Mouse (Mus musculus) CD8-positive naive resting alpha-beta T cell, adult 2 months (primary cell): ENCODE measurements at regions not wholly inside any gene's neighbourhood (a gene's known extent, or its start where the extent isn't known, plus 50 kb on each side); places are given as distances from the start of the nearest gene placed in this dataset.

Experiments
- DNase-seq, 2 experiments: peaks; one replicate each; pipeline ENCODE4 v3.0.0; 2022; ENCODE audit warnings: low read depth in 2 of 2, low spot score in 2 of 2

DNA sequence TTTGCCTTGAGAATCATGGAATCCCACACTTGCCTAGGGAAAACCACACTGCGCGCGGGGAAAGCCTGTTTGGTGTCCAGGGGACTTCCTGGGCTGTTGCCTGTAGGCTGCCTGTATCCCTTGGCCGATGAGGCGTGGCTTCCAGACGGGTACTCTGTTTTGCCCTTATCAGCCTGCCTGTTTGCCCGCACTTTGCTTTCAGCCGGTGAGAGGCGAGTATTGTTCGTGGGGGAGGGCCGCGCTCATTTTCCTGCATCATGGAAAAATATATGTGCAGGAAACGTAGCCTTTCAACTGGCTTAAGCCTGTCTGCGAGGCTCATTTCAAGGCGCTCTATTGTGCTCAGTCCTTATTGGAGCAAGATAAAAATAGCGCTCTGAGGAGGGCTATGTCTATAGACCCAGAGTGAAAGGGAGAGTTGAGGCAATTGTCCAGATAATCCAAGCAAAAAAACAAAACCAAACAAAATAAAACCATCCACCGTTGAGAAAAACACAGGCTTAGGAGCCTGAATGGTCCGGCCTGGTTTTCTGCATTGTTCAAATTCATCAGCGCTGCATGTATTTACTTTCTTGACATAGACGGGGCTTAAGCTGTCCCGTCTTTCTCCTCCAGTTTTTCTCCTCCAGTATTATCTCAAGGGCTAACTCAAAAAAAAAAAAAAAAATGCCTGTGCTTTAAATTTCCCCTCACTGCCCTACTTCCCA, 67.9 kb downstream of the Klf5 start:
- no peak for DNase-seq

DNA sequence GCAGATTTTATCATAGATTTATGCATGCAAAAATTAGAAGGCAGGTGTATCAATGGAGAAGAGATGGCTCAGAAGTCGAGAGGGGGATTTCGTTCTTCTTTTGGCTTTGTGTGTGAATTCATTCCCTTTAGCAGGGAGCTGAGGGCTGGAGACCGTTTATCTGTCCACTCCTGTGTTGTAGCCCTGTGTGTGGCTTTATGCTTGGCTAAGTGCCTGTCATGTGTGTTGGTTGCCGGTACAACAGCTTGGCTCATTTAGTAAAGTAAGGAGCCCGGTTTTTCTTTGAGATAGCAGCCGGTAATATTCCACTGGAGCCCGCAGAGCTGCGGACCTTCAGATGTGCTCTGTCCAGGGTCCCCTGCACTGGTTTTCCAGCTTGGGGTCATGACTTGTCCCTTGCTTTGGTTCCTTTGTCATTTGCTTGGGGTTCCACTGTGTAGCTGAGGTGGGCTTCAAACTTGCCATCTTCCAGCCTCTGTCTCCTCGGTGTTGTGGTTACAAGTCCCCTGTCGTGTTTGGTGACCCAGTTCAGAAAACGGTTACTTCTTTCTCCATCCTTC, 68.6 kb downstream of the Klf5 start:
- no peak for DNase-seq

- no peak for DNase-seq
Observed at GRCm38 (mm10) chr14:99369366-99369765, 70.9 kb downstream of the Klf5 start.

- DNase-seq = no peak
Observed at GRCm38 (mm10) chr14:99373682-99374081, 75.2 kb downstream of the Klf5 start.

GRCm38 (mm10) chr14:99375040-99375610, 76.6 kb downstream of the Klf5 start:
- DNase-seq = no peak

- DNase-seq = no peak
Observed at GRCm38 (mm10) chr14:99376652-99377502, 78.4 kb downstream of the Klf5 start.

- no peak for DNase-seq
Observed at GRCm38 (mm10) chr14:99381262-99382017, 82.9 kb downstream of the Klf5 start.

DNA sequence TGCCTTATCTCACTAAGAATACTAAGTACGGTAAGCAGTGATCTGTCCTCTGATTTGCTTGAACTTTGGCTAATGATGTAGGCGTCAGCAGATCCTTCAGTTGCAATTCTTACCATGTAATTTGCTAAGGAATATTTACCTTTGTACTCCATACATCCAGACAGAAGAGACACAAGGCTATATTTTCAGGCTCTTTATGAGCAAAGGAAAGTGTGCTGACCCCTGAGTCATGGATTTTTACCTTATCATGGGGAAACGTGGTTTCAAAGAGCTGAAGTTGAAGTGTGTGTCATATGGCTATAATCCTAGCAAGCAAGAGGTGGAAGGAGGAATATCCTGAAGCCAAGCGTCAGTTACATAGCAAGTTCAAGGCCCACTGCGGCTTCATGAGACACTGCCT, 83.6 kb downstream of the Klf5 start:
- DNase-seq = no peak

DNA sequence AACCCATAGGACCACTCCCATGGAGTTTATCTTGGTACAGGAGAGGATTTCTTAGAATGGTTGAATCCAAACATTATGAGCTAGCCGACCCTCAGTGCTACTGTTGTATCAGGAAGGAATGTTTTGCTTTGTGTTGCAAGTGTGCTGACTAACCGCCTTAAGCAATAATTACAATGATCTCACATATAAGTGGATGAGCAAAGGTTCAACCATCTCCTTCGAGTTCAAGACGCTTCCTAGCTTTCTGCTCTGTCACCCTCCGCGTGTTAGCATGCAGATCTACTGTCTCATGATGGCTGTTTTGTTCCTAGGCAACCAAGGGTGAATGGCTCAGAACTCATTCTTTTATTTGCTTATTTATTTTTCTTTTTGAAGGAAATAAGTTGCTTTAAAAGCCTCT, 84.7 kb downstream of the Klf5 start:
- no peak for DNase-seq

GRCm38 (mm10) chr14:99387581-99387980, 89.1 kb downstream of the Klf5 start:
- no peak for DNase-seq

DNA sequence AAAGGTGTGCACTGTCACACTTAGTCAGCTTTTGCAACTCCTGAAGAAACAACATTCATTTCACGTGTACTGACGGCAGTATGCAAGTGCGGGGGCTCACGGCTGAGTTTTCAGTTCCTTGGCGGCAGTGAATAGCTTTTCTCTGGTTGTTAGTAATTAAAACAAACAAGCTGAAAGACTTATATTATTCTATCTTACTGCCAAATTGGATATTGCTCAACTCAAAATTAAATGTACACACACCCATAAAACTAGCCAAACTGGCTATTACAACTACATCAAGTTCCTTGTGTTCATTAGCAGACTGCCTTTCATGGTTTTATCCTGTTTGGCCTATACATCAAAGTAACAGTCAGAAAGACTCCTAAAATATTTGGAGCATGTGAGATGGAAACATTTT, 90.8 kb downstream of the Klf5 start:
- DNase-seq = no peak

GRCm38 (mm10) chr14:99391700-99392099, 93.2 kb downstream of the Klf5 start:
- no peak for DNase-seq

- no peak for DNase-seq
Observed at GRCm38 (mm10) chr14:99392813-99393212, 94.3 kb downstream of the Klf5 start.

DNA sequence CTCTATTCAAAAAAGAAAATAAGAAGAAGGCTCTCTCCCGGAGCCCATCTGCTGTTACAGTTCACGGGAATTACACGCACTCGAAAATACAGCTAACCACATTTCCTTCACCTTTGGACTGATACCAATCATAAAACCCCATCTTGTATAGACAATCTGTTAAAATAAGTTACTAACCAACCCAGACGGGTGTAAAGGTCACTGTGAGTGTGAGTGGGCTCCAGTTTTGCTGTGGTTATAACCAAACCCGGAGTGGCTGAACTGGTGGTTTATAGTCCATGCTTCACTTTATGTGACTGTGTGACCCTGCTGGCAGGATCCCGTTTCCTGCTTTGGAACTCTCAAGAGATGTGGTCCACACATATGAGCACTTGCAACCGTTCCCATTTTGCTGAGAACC, 95.1 kb downstream of the Klf5 start:
- DNase-seq = no peak

GRCm38 (mm10) chr14:99403155-99403726, 104.8 kb downstream of the Klf5 start:
- no peak for DNase-seq

DNA sequence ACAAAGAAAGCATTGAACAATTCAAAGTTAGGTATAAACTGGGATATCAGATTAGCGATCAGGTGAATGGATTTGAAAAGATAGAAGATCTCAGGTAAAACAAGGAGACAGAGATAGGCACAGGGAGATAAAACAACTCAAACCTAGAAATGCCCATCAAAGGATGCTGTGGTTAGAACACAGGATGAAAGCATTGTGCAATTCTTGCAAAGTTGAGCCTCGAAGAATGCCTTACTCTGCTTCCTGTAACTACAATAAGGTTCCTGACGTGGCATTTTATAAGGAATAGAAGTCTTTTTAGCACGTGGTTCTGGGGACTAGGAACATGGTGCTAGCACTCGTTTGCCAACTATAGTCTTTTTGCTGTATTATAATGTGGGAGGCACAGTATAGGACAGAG, 106.7 kb downstream of the Klf5 start:
- no peak for DNase-seq

DNA sequence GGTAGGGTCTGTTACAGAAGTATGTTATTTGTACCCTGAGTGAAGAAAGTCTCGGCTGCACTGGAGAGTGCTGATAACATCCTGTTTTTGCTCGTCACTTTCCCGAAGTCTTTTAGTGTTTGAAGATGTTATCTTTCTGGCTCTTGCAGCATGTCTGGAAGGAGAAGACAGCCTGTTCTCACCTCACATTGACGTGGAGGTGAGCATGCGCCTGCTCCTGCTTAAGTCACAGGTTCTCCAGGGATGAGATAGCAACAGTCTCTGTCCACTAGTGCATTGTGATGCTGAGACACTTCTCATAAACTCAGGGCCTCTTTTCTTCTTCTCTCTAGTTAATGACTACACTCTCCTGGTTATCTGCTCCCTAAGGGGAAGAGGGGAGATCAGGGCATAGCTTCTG, 113.3 kb downstream of the Klf5 start:
- no peak for DNase-seq

GRCm38 (mm10) chr14:99416169-99416568, 117.7 kb downstream of the Klf5 start:
- no peak for DNase-seq

DNA sequence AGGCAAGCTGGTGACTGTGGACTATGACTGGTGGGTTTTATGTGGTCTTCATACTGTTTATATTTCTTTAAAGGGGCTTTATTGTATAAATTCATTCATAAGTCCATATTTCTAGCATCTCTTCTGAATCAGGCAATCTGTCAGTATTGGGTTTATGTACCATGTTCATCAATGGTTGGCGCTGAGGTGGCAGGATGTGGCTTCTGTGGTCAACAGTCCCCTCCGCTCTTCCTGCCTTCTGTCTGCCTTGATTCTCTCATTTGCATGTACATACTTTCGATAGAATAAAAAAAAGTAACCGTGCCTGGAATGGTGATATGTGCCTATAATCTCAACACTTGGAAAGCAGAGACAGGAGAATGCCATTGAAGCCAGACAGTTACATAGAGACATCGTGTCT, 120.5 kb downstream of the Klf5 start:
- DNase-seq = peak; percentile 26 to 55

DNA sequence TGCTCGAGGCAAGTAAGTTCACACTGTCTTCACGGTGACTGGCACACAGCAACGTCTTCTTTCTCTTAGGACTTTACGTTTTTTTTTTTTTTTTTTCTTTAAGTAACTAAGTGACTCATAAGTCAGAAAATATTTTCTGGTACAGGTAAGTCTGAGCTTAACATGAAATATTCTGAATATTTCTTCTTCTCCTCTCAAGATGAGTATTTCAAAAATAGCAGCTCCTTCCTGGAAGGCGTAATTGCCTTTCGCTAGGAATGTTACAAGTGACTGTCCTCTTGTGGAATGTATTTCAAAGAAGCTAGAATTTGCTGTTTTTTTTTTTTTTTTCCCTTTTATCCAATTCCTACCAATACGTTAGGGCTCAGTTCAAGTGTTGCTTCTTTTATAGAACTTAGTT, 124.8 kb downstream of the Klf5 start:
- DNase-seq = no peak

- no peak for DNase-seq
Observed at GRCm38 (mm10) chr14:99427049-99427448, 128.6 kb downstream of the Klf5 start.
